ENCODE assay signal across 19 mouse cellular contexts in the genomic region with DNA sequence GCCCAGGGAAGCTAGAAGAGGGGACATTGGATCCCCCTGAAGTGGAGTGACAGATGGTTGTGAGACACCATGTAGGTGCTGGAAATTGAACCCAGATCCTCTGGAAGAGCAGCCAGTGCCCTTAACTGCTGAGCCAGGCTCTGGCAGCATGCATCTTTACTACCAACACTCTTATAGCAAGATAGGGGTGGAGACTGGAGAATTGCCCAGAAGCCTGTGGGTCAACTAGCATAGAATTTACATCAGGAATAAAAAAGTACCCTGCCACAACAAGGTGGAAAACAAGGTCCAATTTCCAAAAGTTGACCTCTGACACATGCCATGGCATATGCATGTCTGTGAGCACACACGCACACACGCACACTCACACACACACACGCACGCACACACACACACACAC. TPM values are rescaled to one million over a fixed set of nuclear protein-coding genes. Genes with fewer than 3 reads are reported as not detected.
"Had no signal": no experiment of that assay in that cellular context is flagged by ENCODE, and none has a peak within 500 bp of the region (broad histone marks: within the 10 kb centered on the region; RNA-seq: fewer than 3 reads in every experiment).

No protein-coding gene starts in this region.

- H3K36me3 ChIP-seq: lung, embryonic 15.5 days; midbrain, embryonic 12.5 days; midbrain, embryonic 15.5 days; neural tube, embryonic 12.5 days; neural tube, embryonic 15.5 days had no signal

- H3K9me3 ChIP-seq: lung, embryonic 15.5 days; midbrain, embryonic 12.5 days; midbrain, embryonic 15.5 days; neural tube, embryonic 12.5 days; neural tube, embryonic 15.5 days had no signal

- ATAC-seq: inflammation-experienced regulatory T-cells, adult 6 months; intestine, embryonic 16.5 days; midbrain, embryonic 15.5 days had no signal

- H3K4me1 ChIP-seq: midbrain, embryonic 12.5 days; midbrain, embryonic 15.5 days; neural tube, embryonic 12.5 days; neural tube, embryonic 15.5 days had no signal

- H3K9ac ChIP-seq: lung, embryonic 15.5 days; midbrain, embryonic 12.5 days; midbrain, embryonic 15.5 days; neural tube, embryonic 12.5 days; neural tube, embryonic 15.5 days had no signal

- H3K27me3 ChIP-seq: lung, embryonic 15.5 days had no signal

- H3K4me3 ChIP-seq: left cerebral cortex, adult 2 months; lung, embryonic 15.5 days; midbrain, embryonic 12.5 days; midbrain, embryonic 15.5 days; neural tube, embryonic 12.5 days; neural tube, embryonic 15.5 days had no signal

- H3K4me2 ChIP-seq: lung, embryonic 15.5 days; midbrain, embryonic 12.5 days; midbrain, embryonic 15.5 days; neural tube, embryonic 12.5 days; neural tube, embryonic 15.5 days had no signal

- H3K27ac ChIP-seq: left cerebral cortex, adult 2 months; lung, embryonic 15.5 days; midbrain, embryonic 12.5 days; midbrain, embryonic 15.5 days; neural tube, embryonic 12.5 days; neural tube, embryonic 15.5 days had no signal

- DNase-seq: kidney, adult 18-20 months; kidney, adult 9 months; kidney, postnatal 14 days; kidney, postnatal 4 days; lung, adult 18-20 months; lung, postnatal 10 days; lung, postnatal 36 days; right cerebral cortex, adult 18-20 months; right cerebral cortex, postnatal 14 days; right cerebral cortex, postnatal 4 days; thymus, postnatal 36 days had no signal

RNA-seq across cellular contexts. Expression of gene Loxl3, which starts 8.8 kb away (rescaled TPM):
- polyA plus RNA-seq: inflammation-experienced regulatory T-cells, adult 6 months had no signal
